Mouse (Mus musculus): ENCODE measurements around the gene Dennd1c. TPM values are rescaled to one million over a fixed set of nuclear protein-coding genes. Genes with fewer than 3 reads are reported as not detected.
"Not testable (repeated sequence)": the region's sequence is repeated elsewhere in the genome, so short reads cannot be mapped to it uniquely, and the experiment has no call there.

Gene Dennd1c
- polyA plus RNA-seq, 1 experiment: 0.41 TPM

DNA sequence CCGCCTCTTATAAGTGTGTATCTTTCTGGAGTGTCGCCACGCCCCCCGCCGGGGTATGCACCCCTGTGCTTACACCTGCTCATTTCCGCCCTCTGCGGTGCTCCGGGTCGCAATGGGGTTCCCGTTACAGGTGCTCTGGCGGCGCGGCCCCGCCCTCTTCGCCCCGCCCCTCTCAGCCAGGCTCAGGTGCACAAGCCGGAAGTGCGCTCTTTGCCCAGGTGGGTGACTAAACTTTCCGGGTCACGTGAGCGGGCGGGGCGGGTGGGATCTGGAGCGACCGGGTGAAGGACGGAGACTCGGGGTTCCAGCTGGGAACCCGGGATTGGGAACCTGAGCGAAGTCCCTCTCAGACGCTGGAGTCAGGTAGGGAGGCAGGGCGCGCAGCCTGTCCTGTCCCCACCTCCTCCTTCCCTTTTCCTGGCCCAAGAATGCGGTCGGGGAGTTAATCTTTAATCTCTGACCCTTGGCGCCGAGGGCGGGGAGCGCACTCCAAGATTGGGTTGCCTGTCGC is 16.2 kb downstream of the Dennd1c start:
- no peak overlapping the region for H3K27ac ChIP-seq (ENCODE audit: control insufficient read depth, insufficient read depth, low read depth, low read length)
- TF ChIP-seq POLR2A (IDR thresholded peaks at IDR 0.05; ENCODE audit: control insufficient read depth, low read depth, low read length) (no peak), CTCF (IDR thresholded peaks at IDR 0.05; ENCODE audit: control insufficient read depth, insufficient read depth, insufficient replicate concordance, low read depth, low read length) (no peak)

DNA sequence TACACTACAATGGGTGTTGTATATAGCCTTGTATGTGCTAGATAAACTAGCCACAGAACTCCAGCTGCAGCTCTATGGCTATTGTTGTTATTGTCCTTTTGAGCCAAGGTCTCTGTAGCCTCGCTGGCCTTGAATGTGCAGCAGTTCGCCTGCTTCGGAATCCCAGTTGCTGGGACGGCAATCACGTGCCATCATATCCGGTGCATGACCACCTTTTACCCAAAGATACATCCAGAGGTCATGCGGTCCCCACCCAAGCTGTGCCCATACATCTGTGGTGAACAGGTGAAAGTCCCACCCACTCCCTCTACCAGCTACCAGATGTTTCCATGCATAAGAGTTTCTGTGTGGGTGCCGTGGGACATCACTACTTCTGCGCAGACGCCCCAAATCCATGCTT is 17.2 kb downstream of the Dennd1c start:
- Histone ChIP-seq H3K27ac (ENCODE audit: control insufficient read depth, insufficient read depth, low read depth, low read length) (no peak overlapping the region), H3K36me3 (ENCODE audit: control insufficient read depth, insufficient read depth, low read length) (no peaks in the 10 kb centered on the region), H3K4me3 (ENCODE audit: control insufficient read depth, low read depth, low read length) (no peak overlapping the region), H3K27me3 (ENCODE audit: control insufficient read depth, insufficient read depth, low read length) (no peaks in the 10 kb centered on the region; the same call in 1 of the 2 replicates), H3K4me1 (ENCODE audit: control insufficient read depth, insufficient read depth, low read length) (peaks cover 19% of the 10 kb centered on the region)
- no peak for TF ChIP-seq CTCF (IDR thresholded peaks at IDR 0.05; ENCODE audit: control insufficient read depth, insufficient read depth, insufficient replicate concordance, low read depth, low read length)

More for the DNA sequence above, 16.2 kb downstream of the Dennd1c start:
- Histone ChIP-seq H3K4me1 (ENCODE audit: control insufficient read depth, insufficient read depth, low read length) (peaks cover 19% of the 10 kb centered on the region), H3K4me3 (ENCODE audit: control insufficient read depth, low read depth, low read length) (peak overlapping the region; percentile 34), H3K36me3 (ENCODE audit: control insufficient read depth, insufficient read depth, low read length) (no peaks in the 10 kb centered on the region), H3K27me3 (ENCODE audit: control insufficient read depth, insufficient read depth, low read length) (no peaks in the 10 kb centered on the region; the same call in 1 of the 2 replicates)

DNA sequence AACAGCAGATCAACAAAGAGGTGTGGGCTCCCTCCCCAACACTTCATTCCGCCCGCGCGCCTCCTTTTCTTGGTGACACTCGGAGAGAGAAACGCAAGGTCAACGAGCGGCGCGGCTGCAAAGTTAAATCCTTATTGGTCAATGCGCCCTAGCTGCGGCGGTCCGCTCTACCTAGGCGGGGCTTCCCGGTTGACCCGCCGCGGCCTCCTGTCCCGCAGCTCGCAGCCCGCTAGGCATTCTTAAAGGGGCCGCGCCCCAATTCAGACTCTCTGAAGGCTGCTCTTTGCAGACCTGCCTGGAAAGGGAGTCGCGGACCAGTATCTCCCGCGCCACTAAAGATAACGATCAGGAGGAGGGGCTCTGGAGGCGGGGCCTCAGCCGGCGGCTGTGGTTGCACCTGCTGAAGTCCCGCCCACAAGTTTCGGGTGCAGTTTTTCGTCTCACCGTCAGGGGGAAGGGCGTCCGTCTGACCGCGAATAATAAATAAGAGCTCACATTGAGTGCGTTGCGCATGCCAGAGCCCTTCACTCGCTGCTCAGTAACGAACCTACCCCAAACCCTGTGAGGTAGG is 18.0 kb downstream of the Dennd1c start:
- peak overlapping the region; percentile 86 for H3K4me3 ChIP-seq (ENCODE audit: control insufficient read depth, low read depth, low read length)
- H3K36me3 ChIP-seq (ENCODE audit: control insufficient read depth, insufficient read depth, low read length): no peaks in the 10 kb centered on the region
- no peaks in the 10 kb centered on the region; the same call in 1 of the 2 replicates for H3K27me3 ChIP-seq (ENCODE audit: control insufficient read depth, insufficient read depth, low read length)
- TF ChIP-seq POLR2A (IDR thresholded peaks at IDR 0.05; ENCODE audit: control insufficient read depth, low read depth, low read length): 0 out of 2 replicates have a peak, but pooled peaks have one; percentile 14
- peak; percentile 59 for TF ChIP-seq CTCF (IDR thresholded peaks at IDR 0.05; ENCODE audit: control insufficient read depth, insufficient read depth, insufficient replicate concordance, low read depth, low read length)
- H3K4me1 ChIP-seq (ENCODE audit: control insufficient read depth, insufficient read depth, low read length): peaks cover 19% of the 10 kb centered on the region
- peak overlapping the region; percentile 59; the same call in 1 of the 2 replicates for H3K27ac ChIP-seq (ENCODE audit: control insufficient read depth, insufficient read depth, low read depth, low read length)

- peak within 1 kb of the TSS; percentile 59; the same call in 1 of the 2 replicates for H3K27ac ChIP-seq (ENCODE audit: control insufficient read depth, insufficient read depth, low read depth, low read length)
- TF ChIP-seq POLR2A (IDR thresholded peaks at IDR 0.05; ENCODE audit: control insufficient read depth, low read depth, low read length) (no peak), CTCF (IDR thresholded peaks at IDR 0.05; ENCODE audit: control insufficient read depth, insufficient read depth, insufficient replicate concordance, low read depth, low read length) (no peak)
- peaks cover 21% of the 10 kb centered on the region for H3K4me1 ChIP-seq (ENCODE audit: control insufficient read depth, insufficient read depth, low read length)
- H3K36me3 ChIP-seq (ENCODE audit: control insufficient read depth, insufficient read depth, low read length): no peaks in the 10 kb centered on the region
- H3K4me3 ChIP-seq (ENCODE audit: control insufficient read depth, low read depth, low read length): peak within 1 kb of the TSS; percentile 91
- no peaks in the 10 kb centered on the region; the same call in 1 of the 2 replicates for H3K27me3 ChIP-seq (ENCODE audit: control insufficient read depth, insufficient read depth, low read length)
These were observed 18.8 kb downstream of the Dennd1c start, which contains the start of gene Slc25a23 for GRCm38 (mm10) chr17:57059486-57059977. TSS of gene Slc25a23 (minus strand) at chr17:57059863.

- H3K27me3 ChIP-seq (ENCODE audit: control insufficient read depth, insufficient read depth, low read length): no peaks in the 10 kb centered on the region; the same call in 1 of the 2 replicates
- H3K36me3 ChIP-seq (ENCODE audit: control insufficient read depth, insufficient read depth, low read length): no peaks in the 10 kb centered on the region
These were observed 19.3 kb downstream of the Dennd1c start, which contains the start of gene Crb3 for GRCm38 (mm10) chr17:57058891-57059485. TSS of gene Crb3 (plus strand) at chr17:57059105.

DNA sequence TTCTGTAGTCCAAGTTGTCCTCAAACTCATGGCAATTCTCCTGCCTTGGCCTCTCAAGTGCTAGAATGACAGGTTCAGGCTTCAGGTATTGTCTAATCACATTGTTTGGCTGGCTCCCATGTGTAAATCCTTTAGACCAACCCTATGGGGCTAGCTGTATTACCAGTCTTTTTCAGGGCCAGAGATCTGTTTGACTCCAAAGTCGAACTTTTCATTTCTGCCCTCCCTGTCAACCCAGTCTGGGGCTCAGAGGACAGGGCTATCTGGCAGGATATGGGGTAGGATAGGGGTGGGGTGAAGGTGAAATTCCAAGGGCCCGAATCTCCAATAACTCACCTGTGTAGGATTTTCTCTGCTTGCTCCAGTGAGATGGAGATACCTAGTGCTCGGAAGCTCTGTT is 22.1 kb downstream of the Dennd1c start:
- no peak for TF ChIP-seq CTCF (IDR thresholded peaks at IDR 0.05; ENCODE audit: control insufficient read depth, insufficient read depth, insufficient replicate concordance, low read depth, low read length)
- TF ChIP-seq POLR2A (IDR thresholded peaks at IDR 0.05; ENCODE audit: control insufficient read depth, low read depth, low read length): no peak
- Histone ChIP-seq H3K27me3 (ENCODE audit: control insufficient read depth, insufficient read depth, low read length) (no peaks in the 10 kb centered on the region), H3K27ac (ENCODE audit: control insufficient read depth, insufficient read depth, low read depth, low read length) (no peak overlapping the region), H3K36me3 (ENCODE audit: control insufficient read depth, insufficient read depth, low read length) (no peaks in the 10 kb centered on the region), H3K4me1 (ENCODE audit: control insufficient read depth, insufficient read depth, low read length) (peaks cover 16% of the 10 kb centered on the region), H3K4me3 (ENCODE audit: control insufficient read depth, low read depth, low read length) (no peak overlapping the region)

More at GRCm38 (mm10) chr17:57058891-57059485, 19.3 kb downstream of the Dennd1c start, which contains the start of gene Crb3:
- H3K4me1 ChIP-seq (ENCODE audit: control insufficient read depth, insufficient read depth, low read length): peaks cover 24% of the 10 kb centered on the region
- peak within 1 kb of the TSS; percentile 91 for H3K4me3 ChIP-seq (ENCODE audit: control insufficient read depth, low read depth, low read length)
- TF ChIP-seq CTCF (IDR thresholded peaks at IDR 0.05; ENCODE audit: control insufficient read depth, insufficient read depth, insufficient replicate concordance, low read depth, low read length) (no peak), POLR2A (IDR thresholded peaks at IDR 0.05; ENCODE audit: control insufficient read depth, low read depth, low read length) (no peak)
- no peak within 1 kb of the TSS for H3K27ac ChIP-seq (ENCODE audit: control insufficient read depth, insufficient read depth, low read depth, low read length)

GRCm38 (mm10) chr17:57051679-57052078 is 26.6 kb downstream of the Dennd1c start:
- not testable (repeated sequence) for H3K27me3 ChIP-seq (ENCODE audit: control insufficient read depth, insufficient read depth, low read length); H3K36me3 ChIP-seq (ENCODE audit: control insufficient read depth, insufficient read depth, low read length); H3K27ac ChIP-seq (ENCODE audit: control insufficient read depth, insufficient read depth, low read depth, low read length); H3K4me3 ChIP-seq (ENCODE audit: control insufficient read depth, low read depth, low read length)
- H3K4me1 ChIP-seq (ENCODE audit: control insufficient read depth, insufficient read depth, low read length): peaks cover 17% of the 10 kb centered on the region

All from testis, adult 2 months (tissue).